Mouse (Mus musculus): Measurements from ENCODE around the gene Csf3.

DNA sequence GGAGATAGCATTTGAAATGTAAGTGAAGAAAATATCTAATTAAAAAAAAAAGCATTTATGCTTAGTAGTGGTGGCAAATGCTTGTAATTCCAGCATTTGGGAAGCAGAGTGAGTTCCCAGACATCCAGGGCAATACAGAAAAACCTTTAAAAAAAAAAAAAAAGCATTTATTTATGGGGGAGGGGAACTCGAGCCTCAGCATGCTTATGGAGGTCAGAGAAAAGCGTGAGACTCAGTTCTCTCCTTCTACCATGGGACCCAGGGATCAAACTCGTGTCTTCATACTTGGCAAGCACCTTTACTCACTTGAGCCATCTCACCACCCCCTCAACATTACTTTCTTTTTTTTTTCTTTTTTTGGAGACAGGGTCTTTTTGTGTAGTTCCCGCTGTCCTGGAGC is 19.9 kb upstream of the Csf3 start:
- no peak for TF ChIP-seq EP300 (IDR thresholded peaks at IDR 0.05; ENCODE audit: low read depth)
- no peak for TF ChIP-seq CTCF (IDR thresholded peaks at IDR 0.05; ENCODE audit: low read depth)
